Mouse (Mus musculus) kidney, adult 2 months (tissue): ENCODE measurements around the gene Ankrd6. TPM values are rescaled to one million over a fixed set of nuclear protein-coding genes. Genes with fewer than 3 reads are reported as not detected.

ENCODE experiments used
- DNase-seq: peaks from one replicate; pipeline ENCODE4 v3.0.0; 2021
- H3K27ac ChIP-seq: fragments of 200-500 bp; 2 replicates; pipeline ENCODE4 v1.5.1; 2012; ENCODE audit warnings: low read depth, low read length, control low read depth, inconsistent platforms; ENCODE audit not compliant: insufficient read depth
- H3K27me3 ChIP-seq: fragments of 200-500 bp; replicated peaks from 2 replicates; pipeline ENCODE4 v1.6.1; 2012; ENCODE audit warnings: mild to moderate bottlenecking, moderate library complexity, low read length, inconsistent platforms; ENCODE audit not compliant: control insufficient read depth, insufficient read depth
- H3K36me3 ChIP-seq: fragments of 200-500 bp; 2 replicates; pipeline ENCODE4 v1.6.1; 2012; ENCODE audit warnings: mild to moderate bottlenecking, moderate library complexity, low read length, inconsistent platforms; ENCODE audit not compliant: control insufficient read depth, insufficient read depth
- H3K4me1 ChIP-seq: fragments of 200-500 bp; 2 replicates; pipeline ENCODE4 v1.6.1; 2011; ENCODE audit warnings: low read length; ENCODE audit not compliant: control insufficient read depth, insufficient read depth
- H3K4me3 ChIP-seq: fragments of 200-500 bp; 2 replicates; pipeline ENCODE4 v1.5.1; 2011; ENCODE audit warnings: mild to moderate bottlenecking, low read depth, low read length, control low read depth; ENCODE audit not compliant: insufficient read depth
- CTCF ChIP-seq: fragments of 200-500 bp; conservative IDR thresholded peaks from 2 replicates; pipeline ENCODE4 v1.5.1; 2011; ENCODE audit warnings: low read depth, mild to moderate bottlenecking, control low read depth, low read length, moderate library complexity, mixed read lengths; ENCODE audit not compliant: insufficient read depth, insufficient read length
- POLR2A ChIP-seq: fragments of 200-500 bp; IDR thresholded peaks from one replicate; pipeline ENCODE4 v1.6.1; 2011; ENCODE audit warnings: low read depth, low read length, control low read depth
- WGBS: fragments of 180-500 bp; shearing (Covaris S2); methylation state at CpG from one replicate; pipeline ENCODE4 v1.1.7; 2018; 5-methylcytosine and 5-hydroxymethylcytosine counted together
- polyA plus RNA-seq: library from polyadenylated mRNA; depleted of rRNA; stranded (reverse); fragments of >200 nt; gene quantifications from 2 replicates; pipeline ENCODE4 v1.2.3, GENCODE M21; 2012

The Ankrd6 gene
- polyA plus RNA-seq, 1 experiment, result 1.1 TPM

DNA sequence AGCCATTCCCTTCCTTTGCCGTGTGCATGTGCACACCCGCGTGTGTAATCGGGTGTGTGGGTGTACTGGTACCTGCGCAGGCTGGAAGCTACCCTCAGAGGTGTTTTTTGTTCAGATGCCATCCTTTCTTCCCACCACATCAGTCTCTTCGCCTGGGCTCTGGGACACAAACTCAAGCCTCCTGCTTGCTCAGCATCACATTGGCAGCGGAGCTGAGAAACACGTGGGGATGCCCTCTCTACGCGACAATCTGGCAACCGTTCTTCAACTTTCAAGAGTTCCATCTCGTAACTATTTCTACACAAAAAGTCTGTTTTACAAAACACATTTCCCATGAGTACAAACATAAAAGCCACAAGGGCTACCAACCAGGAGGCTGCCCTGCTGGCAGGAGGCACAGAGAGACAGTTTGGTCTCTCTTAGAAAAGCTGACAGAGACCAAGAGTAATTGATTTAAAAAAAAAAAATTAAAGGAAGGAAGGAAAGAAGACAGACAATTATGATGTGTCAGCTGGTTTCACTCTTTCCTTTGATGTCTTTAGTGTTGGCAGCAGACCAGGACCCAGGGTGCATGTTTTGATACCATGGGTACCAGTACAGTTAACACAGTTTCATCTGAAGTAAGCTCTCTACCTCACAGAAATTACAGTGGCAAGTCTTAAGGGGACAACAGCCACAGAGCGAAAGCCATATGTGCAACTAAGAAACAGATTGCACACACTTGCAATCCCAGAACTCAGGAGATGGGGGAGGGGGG, 21.8 kb downstream of the Ankrd6 start:
- H3K4me3 ChIP-seq, result no peak overlapping the region
- H3K4me1 ChIP-seq, result no peaks in the 10 kb centered on the region
- DNase-seq, result no peak
- no peak overlapping the region for H3K27ac ChIP-seq
- H3K36me3 ChIP-seq, result no peaks in the 10 kb centered on the region
- 88% methylated on average over 13 of the region's 13 CpGs for WGBS
- H3K27me3 ChIP-seq, result no peaks in the 10 kb centered on the region
- no peak for TF ChIP-seq CTCF
- TF ChIP-seq POLR2A, result no peak

- H3K27me3 ChIP-seq, result no peaks in the 10 kb centered on the region
- no peaks in the 10 kb centered on the region for H3K4me1 ChIP-seq
- no peak overlapping the region for H3K4me3 ChIP-seq
- H3K36me3 ChIP-seq, result no peaks in the 10 kb centered on the region
- H3K27ac ChIP-seq, result no peak overlapping the region
- TF ChIP-seq CTCF, result no peak
- 58% methylated on average over 9 of the region's 9 CpGs for WGBS
- no peak for DNase-seq
Observed at GRCm38 (mm10) chr4:32923891-32924294, 26.7 kb downstream of the Ankrd6 start.

DNA sequence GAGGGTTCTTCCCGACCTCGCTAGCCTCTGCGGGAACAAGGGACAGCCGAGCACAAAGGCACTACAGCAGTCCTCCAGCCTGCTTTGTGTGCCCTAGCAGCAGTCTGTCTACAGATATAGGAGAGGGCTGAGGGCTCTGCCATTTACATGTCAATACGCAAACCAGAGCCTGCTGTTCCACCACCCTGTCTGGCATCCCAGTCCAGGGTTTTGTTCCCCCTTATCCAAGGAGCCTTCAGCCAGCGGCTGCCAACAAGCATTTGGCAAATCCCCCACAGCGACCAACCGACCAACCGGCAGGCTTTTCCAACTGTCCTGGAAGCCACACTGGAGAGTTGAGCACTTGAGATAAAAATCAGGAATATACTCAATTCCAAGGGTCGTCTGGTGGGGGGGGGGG, 27.2 kb downstream of the Ankrd6 start:
- Histone ChIP-seq H3K27ac (no peak overlapping the region), H3K36me3 (no peaks in the 10 kb centered on the region), H3K4me3 (no peak overlapping the region), H3K4me1 (no peaks in the 10 kb centered on the region), H3K27me3 (no peaks in the 10 kb centered on the region)
- TF ChIP-seq POLR2A (no peak), CTCF (no peak)
- DNase-seq, result no peak
- 26% methylated on average over 10 of the region's 10 CpGs for WGBS

- no peak for TF ChIP-seq POLR2A
- Histone ChIP-seq H3K27me3 (no peaks in the 10 kb centered on the region), H3K27ac (no peak overlapping the region), H3K36me3 (no peaks in the 10 kb centered on the region), H3K4me1 (no peaks in the 10 kb centered on the region), H3K4me3 (no peak overlapping the region)
- WGBS, result 100% methylated on average over 1 of the region's 1 CpGs
- DNase-seq, result no peak
Observed at GRCm38 (mm10) chr4:32922871-32923270, 27.8 kb downstream of the Ankrd6 start.

GRCm38 (mm10) chr4:32920863-32921262, 29.8 kb downstream of the Ankrd6 start:
- no peaks in the 10 kb centered on the region for H3K27me3 ChIP-seq
- H3K4me3 ChIP-seq, result no peak overlapping the region
- TF ChIP-seq CTCF, result no peak
- TF ChIP-seq POLR2A, result no peak
- 78% methylated on average over 7 of the region's 7 CpGs for WGBS
- no peak overlapping the region for H3K27ac ChIP-seq
- H3K36me3 ChIP-seq, result no peaks in the 10 kb centered on the region
- no peak for DNase-seq
- peaks cover 6% of the 10 kb centered on the region for H3K4me1 ChIP-seq

DNA sequence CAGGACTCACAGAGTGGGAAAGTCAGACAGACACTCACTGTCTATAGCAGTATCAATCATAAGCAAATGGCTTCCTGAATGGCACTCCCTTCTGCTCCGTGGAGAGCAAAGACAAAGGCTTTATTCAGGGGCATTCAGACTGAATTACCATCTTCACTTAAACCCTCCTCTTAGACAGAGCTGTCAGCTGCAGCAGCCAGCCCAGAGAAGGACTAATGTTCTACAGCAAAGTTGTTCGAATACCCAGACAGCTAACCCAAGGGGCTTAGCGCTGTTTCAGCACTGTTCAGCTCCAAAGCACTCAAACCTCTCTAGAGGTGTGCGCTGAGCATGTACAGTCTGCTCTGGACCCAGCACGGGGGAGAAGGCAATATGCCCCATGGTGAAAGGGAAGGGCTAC, 32.1 kb downstream of the Ankrd6 start:
- H3K27ac ChIP-seq, result no peak overlapping the region
- H3K27me3 ChIP-seq, result no peaks in the 10 kb centered on the region
- no peak for DNase-seq
- H3K4me3 ChIP-seq, result no peak overlapping the region
- TF ChIP-seq CTCF, result no peak
- TF ChIP-seq POLR2A, result no peak
- H3K36me3 ChIP-seq, result no peaks in the 10 kb centered on the region
- 70% methylated on average over 5 of the region's 5 CpGs for WGBS
- peaks cover 6% of the 10 kb centered on the region for H3K4me1 ChIP-seq

GRCm38 (mm10) chr4:32916689-32917385, 33.8 kb downstream of the Ankrd6 start:
- H3K27me3 ChIP-seq, result no peaks in the 10 kb centered on the region
- H3K27ac ChIP-seq, result no peak overlapping the region
- TF ChIP-seq POLR2A, result no peak
- TF ChIP-seq CTCF, result no peak
- peaks cover 6% of the 10 kb centered on the region for H3K4me1 ChIP-seq
- peak; percentile 22 for DNase-seq
- 65% methylated on average over 6 of the region's 6 CpGs for WGBS
- no peak overlapping the region for H3K4me3 ChIP-seq
- H3K36me3 ChIP-seq, result no peaks in the 10 kb centered on the region
